Mouse (Mus musculus): ENCODE measurements around the gene Sync. TPM values are rescaled to one million over a fixed set of nuclear protein-coding genes. Genes with fewer than 3 reads are reported as not detected.

The Sync gene
- polyA plus RNA-seq, 2 experiments: 0.01 to 0.08 TPM

- ATAC-seq (ENCODE audit: insufficient read depth): no peak
- no peak overlapping the region for H3K27ac ChIP-seq
Observed at GRCm38 (mm10) chr4:129268698-129269097, 18.7 kb upstream of the Sync start.

GRCm38 (mm10) chr4:129271991-129272755 lies 15.2 kb upstream of the Sync start:
- H3K27me3 ChIP-seq (ENCODE audit: control insufficient read depth, insufficient read depth, low read length): no peaks in the 10 kb centered on the region; the same call in 1 of the 2 replicates
- TF ChIP-seq EP300 (IDR thresholded peaks at IDR 0.05; ENCODE audit: low read depth): no peak
- TF ChIP-seq CTCF (IDR thresholded peaks at IDR 0.05; ENCODE audit: low read depth): no peak
- H3K4me1 ChIP-seq (replicated peaks; ENCODE audit: control insufficient read depth in 2 of 2, insufficient read depth in 2 of 2, low read length in 1 of 2): peaks cover 0 to 2% of the 10 kb centered on the region in 2 experiments; a peak in 2 of 4 replicates
- WGBS (ENCODE audit: insufficient replicate concordance): 33% methylated on average over 15 of the region's 15 CpGs
- no peak overlapping the region for H3K9ac ChIP-seq (replicated peaks)
- no peaks in the 10 kb centered on the region for H3K9me3 ChIP-seq (ENCODE audit: control insufficient read depth, low read length)
- H3K36me3 ChIP-seq (replicated peaks; ENCODE audit: control insufficient read depth, insufficient read depth, low read depth): no peaks in the 10 kb centered on the region
- DNase-seq (ENCODE audit: low read depth in 3 of 3, low spot score in 3 of 3): no peak
- H3K4me2 ChIP-seq (ENCODE audit: low read depth): no peak overlapping the region
- no peak overlapping the region for H3K4me3 ChIP-seq (ENCODE audit: insufficient read depth in 1 of 2, low read depth in 2 of 2, low read length in 2 of 2)
- no peak overlapping the region for H3K27ac ChIP-seq
- peak; percentile 45; the same call in 1 of the 2 replicates for ATAC-seq (ENCODE audit: insufficient read depth)

More at GRCm38 (mm10) chr4:129268698-129269097, 18.7 kb upstream of the Sync start:
- H3K9ac ChIP-seq (replicated peaks): no peak overlapping the region
- TF ChIP-seq EP300 (IDR thresholded peaks at IDR 0.05; ENCODE audit: low read depth) (no peak), CTCF (IDR thresholded peaks at IDR 0.05; ENCODE audit: low read depth) (no peak)
- DNase-seq (ENCODE audit: low read depth in 3 of 3, low spot score in 3 of 3): no peak
- no peak overlapping the region for H3K4me3 ChIP-seq (ENCODE audit: insufficient read depth in 1 of 2, low read depth in 2 of 2, low read length in 2 of 2)
- H3K36me3 ChIP-seq (replicated peaks; ENCODE audit: control insufficient read depth, insufficient read depth, low read depth): no peaks in the 10 kb centered on the region
- no peaks in the 10 kb centered on the region for H3K9me3 ChIP-seq (ENCODE audit: control insufficient read depth, low read length)
- peaks cover under 1 to 9% of the 10 kb centered on the region in 2 experiments for H3K4me1 ChIP-seq (replicated peaks; ENCODE audit: control insufficient read depth in 2 of 2, insufficient read depth in 2 of 2, low read length in 1 of 2)
- H3K4me2 ChIP-seq (ENCODE audit: low read depth): no peak overlapping the region
- H3K27me3 ChIP-seq (ENCODE audit: control insufficient read depth, insufficient read depth, low read length): no peaks in the 10 kb centered on the region; the same call in 1 of the 2 replicates
- 50% methylated on average over 1 of the region's 1 CpGs for WGBS (ENCODE audit: insufficient replicate concordance)

- H3K4me1 ChIP-seq (replicated peaks; ENCODE audit: control insufficient read depth in 2 of 2, insufficient read depth in 2 of 2, low read length in 1 of 2): peaks cover 0 to 2% of the 10 kb centered on the region in 2 experiments; a peak in 2 of 4 replicates
- 61% methylated on average over 5 of the region's 5 CpGs for WGBS (ENCODE audit: insufficient replicate concordance)
- ATAC-seq (ENCODE audit: insufficient read depth) (no peak), DNase-seq (ENCODE audit: low read depth in 3 of 3, low spot score in 3 of 3) (no peak)
- H3K9me3 ChIP-seq (ENCODE audit: control insufficient read depth, low read length): no peaks in the 10 kb centered on the region
- no peak overlapping the region for H3K9ac ChIP-seq (replicated peaks)
- TF ChIP-seq EP300 (IDR thresholded peaks at IDR 0.05; ENCODE audit: low read depth) (no peak), CTCF (IDR thresholded peaks at IDR 0.05; ENCODE audit: low read depth) (0 out of 2 replicates have a peak, but pooled peaks have one; percentile 16)
- no peak overlapping the region for H3K4me3 ChIP-seq (ENCODE audit: insufficient read depth in 1 of 2, low read depth in 2 of 2, low read length in 2 of 2)
- no peaks in the 10 kb centered on the region for H3K36me3 ChIP-seq (replicated peaks; ENCODE audit: control insufficient read depth, insufficient read depth, low read depth)
- H3K27me3 ChIP-seq (ENCODE audit: control insufficient read depth, insufficient read depth, low read length): no peaks in the 10 kb centered on the region
- no peak overlapping the region for H3K27ac ChIP-seq
- no peak overlapping the region for H3K4me2 ChIP-seq (ENCODE audit: low read depth)
Observed at GRCm38 (mm10) chr4:129272756-129273046, 14.7 kb upstream of the Sync start.

GRCm38 (mm10) chr4:129276453-129276865 lies 11.0 kb upstream of the Sync start:
- ATAC-seq (ENCODE audit: insufficient read depth): peak; percentile 83
- Histone ChIP-seq H3K27me3 (ENCODE audit: control insufficient read depth, insufficient read depth, low read length) (no peaks in the 10 kb centered on the region), H3K9me3 (ENCODE audit: control insufficient read depth, low read length) (no peaks in the 10 kb centered on the region), H3K9ac (replicated peaks) (no peak overlapping the region), H3K4me3 (ENCODE audit: insufficient read depth in 1 of 2, low read depth in 2 of 2, low read length in 2 of 2) (no peak overlapping the region), H3K4me2 (ENCODE audit: low read depth) (no peak overlapping the region; the same call in 1 of the 2 replicates), H3K27ac (no peak overlapping the region), H3K36me3 (replicated peaks; ENCODE audit: control insufficient read depth, insufficient read depth, low read depth) (no peaks in the 10 kb centered on the region), H3K4me1 (replicated peaks; ENCODE audit: control insufficient read depth in 2 of 2, insufficient read depth in 2 of 2, low read length in 1 of 2) (peaks cover 0 to 2% of the 10 kb centered on the region in 2 experiments; a peak in 2 of 4 replicates)
- TF ChIP-seq CTCF (IDR thresholded peaks at IDR 0.05; ENCODE audit: low read depth): peak; percentile 100
- no peak for TF ChIP-seq EP300 (IDR thresholded peaks at IDR 0.05; ENCODE audit: low read depth)
- DNase-seq (ENCODE audit: low read depth in 3 of 3, low spot score in 3 of 3): peak; percentile 82 to 86 (median 86)
- under 1% methylated on average over 18 of the region's 18 CpGs for WGBS (ENCODE audit: insufficient replicate concordance)

GRCm38 (mm10) chr4:129282786-129283185 lies 4.6 kb upstream of the Sync start:
- no peak for ATAC-seq (ENCODE audit: insufficient read depth)
- Histone ChIP-seq H3K4me1 (replicated peaks; ENCODE audit: control insufficient read depth in 2 of 2, insufficient read depth in 2 of 2, low read length in 1 of 2) (no peaks in the 10 kb centered on the region), H3K27ac (no peak overlapping the region), H3K4me2 (ENCODE audit: low read depth) (no peak overlapping the region), H3K9ac (replicated peaks) (no peak overlapping the region), H3K27me3 (ENCODE audit: control insufficient read depth, insufficient read depth, low read length) (peaks cover 24% of the 10 kb centered on the region), H3K4me3 (ENCODE audit: insufficient read depth in 1 of 2, low read depth in 2 of 2, low read length in 2 of 2) (no peak overlapping the region), H3K9me3 (ENCODE audit: control insufficient read depth, low read length) (no peaks in the 10 kb centered on the region), H3K36me3 (replicated peaks; ENCODE audit: control insufficient read depth, insufficient read depth, low read depth) (no peaks in the 10 kb centered on the region)
- TF ChIP-seq EP300 (IDR thresholded peaks at IDR 0.05; ENCODE audit: low read depth): no peak
- no peak for TF ChIP-seq CTCF (IDR thresholded peaks at IDR 0.05; ENCODE audit: low read depth)
- WGBS (ENCODE audit: insufficient replicate concordance): 71% methylated on average over 5 of the region's 5 CpGs
- no peak for DNase-seq (ENCODE audit: low read depth in 3 of 3, low spot score in 3 of 3)
